Mouse (Mus musculus) forebrain, embryonic 10.5 days (tissue): ENCODE measurements around the gene Chpf. TPM values are rescaled to one million over a fixed set of nuclear protein-coding genes. Genes with fewer than 3 reads are reported as not detected.

Experiments
- DNase-seq: peaks from one replicate; pipeline ENCODE4 v3.0.0-alpha.2; 2017; ENCODE audit warnings: low spot score; ENCODE audit errors: extremely low spot score
- H3K27ac ChIP-seq: fragments of 300-500 bp; sonication (generic); 2 replicates; pipeline ENCODE4 v1.5.1; 2016; ENCODE audit warnings: mild to moderate bottlenecking
- H3K27me3 ChIP-seq: fragments of 300-500 bp; sonication (generic); 2 replicates; pipeline ENCODE4 v1.6.1; 2016; ENCODE audit warnings: mild to moderate bottlenecking; ENCODE audit not compliant: poor library complexity, severe bottlenecking
- H3K36me3 ChIP-seq: fragments of 300-500 bp; sonication (generic); replicated peaks from 2 replicates; pipeline ENCODE4 v1.6.1; 2016; ENCODE audit warnings: mild to moderate bottlenecking, moderate library complexity
- H3K4me1 ChIP-seq: fragments of 300-500 bp; sonication (generic); 2 replicates; pipeline ENCODE4 v1.6.1; 2016
- H3K4me3 ChIP-seq: fragments of 300-500 bp; sonication (generic); 2 replicates; pipeline ENCODE4 v1.5.1; 2016; ENCODE audit warnings: mild to moderate bottlenecking, moderate library complexity
- H3K9me3 ChIP-seq: fragments of 300-500 bp; sonication (generic); 2 replicates; pipeline ENCODE4 v1.6.1; 2016; ENCODE audit warnings: mild to moderate bottlenecking, moderate library complexity
- WGBS: fragments of 180-500 bp; shearing (Covaris S2); methylation state at CpG from one replicate; pipeline ENCODE4 v1.1.7; 2016; 5-methylcytosine and 5-hydroxymethylcytosine counted together
- polyA plus RNA-seq: library from polyadenylated mRNA; unstranded; fragments of >200 nt; fragmentation: Nextera tagmentation; extraction: Ambion mirVana; gene quantifications from 2 replicates; pipeline ENCODE4 v1.2.1, GENCODE M21; 2016

Chpf gene
- polyA plus RNA-seq, 1 experiment from 2014 or later = 20.1 TPM

DNA sequence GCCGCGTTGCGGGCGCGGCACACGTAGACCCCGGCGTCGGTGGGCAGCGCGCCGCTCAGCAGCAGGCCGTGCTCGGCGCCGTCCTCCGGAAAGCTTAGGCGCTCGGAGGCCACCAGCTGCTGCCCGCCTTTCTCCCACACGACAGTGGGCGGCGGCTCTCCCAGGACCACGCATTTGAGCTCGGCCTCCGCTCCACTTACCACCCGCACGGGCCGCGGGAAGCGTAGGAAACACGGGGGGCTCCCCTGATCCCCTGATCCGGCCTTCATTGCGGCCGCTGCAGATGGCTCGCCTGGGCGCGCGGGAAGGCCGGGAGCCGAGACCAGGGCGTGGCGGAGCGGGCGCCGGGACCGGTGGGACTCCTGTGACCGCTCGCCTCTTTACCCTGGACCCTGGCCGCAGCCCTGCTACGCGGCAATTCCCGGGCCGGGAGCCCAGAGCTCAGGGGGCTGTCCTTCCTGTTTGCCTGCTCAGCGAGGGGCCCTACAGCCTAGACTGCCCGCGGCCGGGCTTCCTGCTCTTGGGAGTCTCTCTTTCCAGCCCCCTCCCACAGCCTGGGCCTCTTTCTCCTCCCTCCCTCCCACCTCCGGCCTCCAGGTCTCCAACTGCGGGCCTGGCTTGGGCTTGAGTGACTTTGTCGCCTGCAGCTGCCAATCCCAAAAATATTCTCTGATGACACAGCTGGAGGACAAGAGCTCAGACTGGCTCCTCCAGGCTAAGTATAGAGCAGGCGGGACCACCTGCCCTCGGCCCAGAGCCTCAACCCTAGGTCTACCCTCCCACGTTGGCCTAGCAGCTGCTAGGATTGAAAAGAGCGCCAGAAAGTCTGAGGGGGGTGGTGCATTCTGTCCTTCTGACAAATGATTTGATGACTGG, 27.1 kb upstream of the Chpf start, which contains the start of gene Obsl1:
Obsl1 (minus strand) TSS at position 497 of the 876 bp plus-strand sequence.
- H3K36me3 ChIP-seq = peaks cover 29% of the 10 kb centered on the region
- H3K4me3 ChIP-seq = peak within 1 kb of the TSS; percentile 90
- no peaks in the 10 kb centered on the region for H3K9me3 ChIP-seq
- H3K4me1 ChIP-seq = peaks cover 72% of the 10 kb centered on the region
- WGBS = under 1% methylated on average over 65 of the region's 65 CpGs
- peak; percentile 80 for DNase-seq
- H3K27ac ChIP-seq = peak within 1 kb of the TSS; percentile 98
- peaks cover 67% of the 10 kb centered on the region for H3K27me3 ChIP-seq

DNA sequence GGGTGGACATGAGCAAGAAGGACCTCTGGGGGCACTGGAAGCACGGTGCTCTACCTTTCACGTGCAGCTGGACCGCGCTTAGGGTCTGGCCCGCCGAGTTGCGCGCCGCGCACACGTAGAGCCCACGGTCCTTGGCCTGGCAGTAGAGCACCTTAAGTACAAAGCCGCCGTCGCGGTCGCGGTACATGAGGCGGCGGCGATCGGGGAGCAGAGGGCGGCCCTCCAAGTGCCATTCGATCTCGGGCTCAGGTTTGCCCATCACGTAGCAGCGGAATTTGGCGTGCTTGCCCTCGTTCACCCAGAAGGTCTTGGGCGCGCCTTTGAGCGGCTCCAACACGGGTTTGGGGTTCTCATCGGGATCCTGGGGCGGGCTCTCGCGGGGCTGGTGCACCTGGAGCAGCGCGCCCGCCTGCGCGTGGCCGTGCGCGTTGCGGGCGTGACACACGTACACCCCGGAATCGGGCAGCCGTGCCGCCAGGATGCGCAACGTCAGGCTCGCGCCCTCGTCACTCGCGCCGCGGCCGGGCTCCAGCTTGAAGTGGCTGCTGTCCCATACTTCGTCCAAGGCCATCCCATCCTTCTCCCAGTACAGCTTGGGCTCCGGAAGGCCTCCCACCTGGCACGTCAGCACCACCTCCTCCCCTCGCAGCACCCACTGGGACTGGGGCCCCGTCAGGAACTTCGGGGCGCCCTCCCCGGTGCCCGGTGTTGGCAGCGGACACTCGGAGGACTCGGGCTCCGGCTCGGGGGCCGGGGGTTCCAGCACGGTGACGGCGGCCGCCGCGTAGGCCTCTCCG, 26.2 kb upstream of the Chpf start:
- H3K4me1 ChIP-seq = peaks cover 64% of the 10 kb centered on the region
- H3K36me3 ChIP-seq = peaks cover 37% of the 10 kb centered on the region
- peak; percentile 65 for DNase-seq
- peak overlapping the region; percentile 98 for H3K27ac ChIP-seq
- WGBS = under 1% methylated on average over 84 of the region's 84 CpGs
- H3K9me3 ChIP-seq = no peaks in the 10 kb centered on the region
- H3K4me3 ChIP-seq = peak overlapping the region; percentile 90
- H3K27me3 ChIP-seq = peaks cover 67% of the 10 kb centered on the region

DNA sequence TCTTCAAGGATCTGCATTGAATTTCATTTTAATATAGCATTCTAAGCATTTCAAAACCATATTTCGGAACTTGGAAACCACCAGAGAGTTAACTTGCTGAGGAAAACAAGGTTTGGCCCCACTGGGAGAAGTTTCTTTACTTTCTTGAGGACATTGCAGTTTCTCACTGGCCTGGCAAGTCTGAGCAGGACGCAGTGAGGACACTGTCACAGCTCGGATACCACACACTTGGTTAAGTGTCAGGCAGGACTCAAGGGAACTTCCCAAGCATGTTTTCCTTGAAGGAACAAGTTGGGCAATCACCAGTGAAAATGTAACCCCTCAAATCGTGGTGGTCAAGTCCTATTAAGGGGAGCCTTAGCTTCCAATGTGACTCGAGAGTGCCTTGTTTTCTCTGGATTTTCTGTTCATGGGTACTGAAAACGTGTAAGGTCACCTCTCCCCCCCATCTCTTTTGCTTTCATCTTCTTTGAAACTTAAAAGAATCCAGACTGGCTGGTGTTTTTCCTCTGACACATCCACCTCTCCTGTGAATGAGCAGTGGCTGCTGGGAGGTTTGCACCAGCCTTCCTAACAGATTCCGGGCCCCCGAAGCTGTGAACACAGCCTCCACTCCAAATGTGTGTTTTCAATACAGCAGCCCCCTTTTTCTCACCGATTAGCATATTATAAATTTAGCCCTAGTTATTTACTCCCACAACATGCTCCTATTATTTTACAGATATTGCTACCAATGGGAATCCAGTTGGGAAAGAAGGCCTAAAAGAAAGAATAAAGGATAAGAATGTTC, 25.3 kb upstream of the Chpf start:
- DNase-seq = no peak
- no peaks in the 10 kb centered on the region for H3K9me3 ChIP-seq
- H3K4me3 ChIP-seq = peak overlapping the region; percentile 90
- peaks cover 56% of the 10 kb centered on the region for H3K4me1 ChIP-seq
- H3K27me3 ChIP-seq = peaks cover 58% of the 10 kb centered on the region
- H3K36me3 ChIP-seq = peaks cover 46% of the 10 kb centered on the region
- H3K27ac ChIP-seq = no peak overlapping the region
- WGBS = 68% methylated on average over 9 of the region's 9 CpGs

DNA sequence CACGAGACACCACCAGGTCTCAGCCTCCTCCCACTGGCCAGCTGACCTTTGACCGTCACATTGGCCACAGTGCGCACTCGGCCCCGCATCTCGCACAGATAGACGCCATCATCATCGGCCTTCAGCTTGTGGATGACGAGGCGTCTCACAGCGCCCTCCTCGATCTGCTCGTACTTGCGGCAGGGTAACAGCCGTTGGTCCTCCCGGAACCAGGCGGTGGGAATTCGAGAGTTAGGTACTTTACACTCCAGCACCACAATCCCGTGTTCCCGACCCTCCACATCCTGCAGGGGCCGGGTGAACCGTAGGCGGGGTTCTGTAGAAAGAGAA, 24.5 kb upstream of the Chpf start:
- H3K27ac ChIP-seq = no peak overlapping the region
- peaks cover 50% of the 10 kb centered on the region for H3K27me3 ChIP-seq
- WGBS = 67% methylated on average over 23 of the region's 23 CpGs
- no peaks in the 10 kb centered on the region for H3K9me3 ChIP-seq
- peaks cover 54% of the 10 kb centered on the region for H3K36me3 ChIP-seq
- H3K4me1 ChIP-seq = peaks cover 53% of the 10 kb centered on the region
- H3K4me3 ChIP-seq = no peak overlapping the region; the same call in 1 of the 2 replicates
- no peak for DNase-seq

DNA sequence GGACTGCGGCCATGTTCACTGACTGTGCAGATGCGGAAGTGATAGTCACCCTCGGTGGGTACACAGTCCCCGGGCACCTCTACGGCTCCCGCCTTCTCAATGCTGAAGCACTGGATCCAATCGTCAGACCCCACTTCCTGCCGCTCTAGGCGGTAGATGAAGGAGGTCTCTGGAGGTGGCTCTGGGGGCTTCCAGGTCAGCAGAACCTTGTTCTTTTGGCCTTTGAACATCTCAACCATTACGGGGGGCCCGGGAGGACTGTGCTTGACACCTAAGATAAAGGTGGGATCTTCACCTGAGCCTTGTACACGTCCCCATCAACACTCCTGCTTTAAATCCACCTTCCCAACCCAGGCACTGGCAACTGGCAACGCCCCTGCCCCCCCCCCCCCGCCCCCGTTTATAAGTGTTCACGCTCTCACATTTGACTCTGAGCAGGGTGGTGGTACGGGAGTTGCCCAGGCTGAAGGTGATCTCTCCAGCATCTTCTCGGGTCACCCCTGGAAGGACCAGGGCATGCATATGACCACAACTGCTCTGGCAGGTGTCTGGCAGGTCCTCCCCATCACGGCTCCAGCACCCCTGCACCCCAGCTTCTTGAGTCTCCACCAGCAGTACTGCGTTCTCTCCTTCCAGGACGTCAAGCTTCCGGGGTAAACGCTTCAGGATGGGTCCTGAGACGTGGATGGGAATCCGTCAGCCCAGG, 24.0 kb upstream of the Chpf start:
- Histone ChIP-seq H3K4me1 (peaks cover 50% of the 10 kb centered on the region), H3K27ac (no peak overlapping the region), H3K4me3 (no peak overlapping the region), H3K9me3 (no peaks in the 10 kb centered on the region), H3K36me3 (peaks cover 60% of the 10 kb centered on the region), H3K27me3 (peaks cover 50% of the 10 kb centered on the region)
- no peak for DNase-seq
- 87% methylated on average over 25 of the region's 25 CpGs for WGBS

DNA sequence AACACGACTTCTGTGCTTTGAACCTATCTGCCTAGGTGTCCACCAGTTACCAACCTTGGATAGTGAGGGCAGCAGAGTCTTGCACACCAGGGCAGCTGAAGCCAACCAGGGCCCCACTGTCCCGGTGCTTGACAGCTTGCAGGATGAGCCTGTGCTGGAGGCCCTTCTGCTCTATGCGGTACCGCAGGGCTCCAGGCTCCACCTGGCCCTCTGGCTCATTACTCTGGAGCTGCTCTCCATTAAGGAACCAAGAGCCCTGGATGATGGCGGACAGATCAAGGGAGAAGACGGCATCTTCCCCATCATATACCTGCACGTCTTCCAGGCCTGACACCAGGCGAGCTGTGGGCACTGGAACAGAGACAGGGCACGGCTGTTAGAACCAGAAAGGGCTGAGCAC, 22.8 kb upstream of the Chpf start:
- Histone ChIP-seq H3K36me3 (peaks cover 72% of the 10 kb centered on the region), H3K4me3 (no peak overlapping the region), H3K4me1 (peaks cover 38% of the 10 kb centered on the region), H3K9me3 (no peaks in the 10 kb centered on the region), H3K27me3 (peaks cover 41% of the 10 kb centered on the region), H3K27ac (no peak overlapping the region)
- WGBS = 95% methylated on average over 9 of the region's 9 CpGs
- no peak for DNase-seq

DNA sequence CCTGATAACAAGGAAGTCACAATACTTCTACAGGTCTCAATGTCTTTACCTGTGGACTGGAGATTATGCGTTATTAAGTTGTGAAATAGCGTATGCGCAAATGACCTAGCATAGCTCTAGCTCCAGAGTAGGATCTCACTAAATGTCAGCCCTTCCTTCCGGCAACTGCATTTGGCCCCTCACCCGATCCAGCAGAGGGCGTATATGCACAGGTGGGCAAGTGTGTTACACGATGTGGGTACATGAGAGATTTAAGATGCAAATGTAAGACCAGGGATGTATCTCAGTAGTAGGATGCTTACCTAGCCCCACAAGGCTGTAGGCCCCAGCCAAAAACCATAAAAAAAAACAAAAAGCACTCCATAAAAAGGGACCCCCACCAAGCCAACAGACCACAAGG, 20.3 kb upstream of the Chpf start:
- no peak overlapping the region for H3K4me3 ChIP-seq
- WGBS = 87% methylated on average over 7 of the region's 7 CpGs
- peaks cover 86% of the 10 kb centered on the region for H3K36me3 ChIP-seq
- no peaks in the 10 kb centered on the region for H3K9me3 ChIP-seq
- no peak overlapping the region for H3K27ac ChIP-seq
- H3K4me1 ChIP-seq = peaks cover 20% of the 10 kb centered on the region
- no peak for DNase-seq
- peaks cover 36% of the 10 kb centered on the region for H3K27me3 ChIP-seq

DNA sequence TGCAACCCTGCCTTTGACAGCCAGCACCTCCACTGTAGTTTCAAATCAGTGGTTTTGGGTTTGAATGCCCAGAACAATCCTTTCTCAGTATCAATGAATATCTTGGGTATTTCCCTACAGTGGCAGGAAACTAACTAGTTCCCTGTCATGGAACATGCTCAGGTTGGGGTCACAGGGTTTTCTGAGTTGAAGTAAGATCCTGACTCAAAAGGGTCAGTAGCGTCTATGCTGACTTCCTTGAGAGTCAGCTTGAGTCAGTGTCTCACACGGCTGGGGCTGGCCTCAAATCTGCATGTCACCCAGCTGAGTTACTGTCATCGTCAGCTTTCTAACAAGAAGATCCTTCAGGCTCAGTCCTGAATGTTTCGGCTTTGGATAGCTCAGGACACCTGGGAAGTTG, 19.8 kb upstream of the Chpf start:
- H3K9me3 ChIP-seq = no peaks in the 10 kb centered on the region
- H3K27me3 ChIP-seq = peaks cover 31% of the 10 kb centered on the region
- WGBS = 90% methylated on average over 4 of the region's 4 CpGs
- H3K27ac ChIP-seq = no peak overlapping the region
- no peak overlapping the region for H3K4me3 ChIP-seq
- H3K4me1 ChIP-seq = peaks cover 15% of the 10 kb centered on the region
- peaks cover 85% of the 10 kb centered on the region for H3K36me3 ChIP-seq
- DNase-seq = no peak

DNA sequence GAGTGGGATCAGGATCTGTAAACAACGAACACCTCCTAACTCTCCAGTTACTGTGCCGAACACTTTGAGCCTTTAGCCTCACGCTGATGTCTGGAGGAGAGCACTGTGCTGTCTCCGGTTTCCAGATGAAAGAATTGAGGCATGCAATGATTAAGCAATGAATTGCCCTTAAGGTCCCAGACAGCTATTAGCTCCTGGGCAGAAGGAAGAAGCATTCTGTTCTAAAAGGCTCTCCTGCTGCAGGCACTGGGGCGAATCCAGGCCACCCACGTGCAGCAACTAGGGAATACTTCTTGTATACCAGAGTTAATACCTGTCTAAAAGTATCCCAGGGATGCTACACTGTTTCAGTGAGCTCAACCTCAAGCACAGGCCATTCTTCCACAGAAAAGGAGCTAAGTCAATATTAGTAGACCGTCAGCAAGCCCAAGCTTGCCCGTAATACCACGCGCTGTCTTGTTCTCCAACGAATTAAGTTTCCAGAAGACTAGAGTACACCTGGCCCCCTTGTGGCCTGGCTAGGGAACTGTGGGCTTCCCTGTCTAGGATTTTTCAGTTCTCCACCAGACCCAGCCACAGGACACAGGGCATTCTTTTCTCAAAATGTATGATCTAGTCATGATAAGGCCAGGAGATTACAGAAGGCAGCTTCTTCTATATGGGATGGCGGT, 15.9 kb upstream of the Chpf start:
- DNase-seq = peak; percentile 62
- Histone ChIP-seq H3K4me3 (no peak overlapping the region), H3K27me3 (peaks cover 59% of the 10 kb centered on the region), H3K36me3 (peaks cover 74% of the 10 kb centered on the region), H3K4me1 (peaks cover 15% of the 10 kb centered on the region), H3K9me3 (no peaks in the 10 kb centered on the region), H3K27ac (no peak overlapping the region)
- 58% methylated on average over 12 of the region's 12 CpGs for WGBS

DNA sequence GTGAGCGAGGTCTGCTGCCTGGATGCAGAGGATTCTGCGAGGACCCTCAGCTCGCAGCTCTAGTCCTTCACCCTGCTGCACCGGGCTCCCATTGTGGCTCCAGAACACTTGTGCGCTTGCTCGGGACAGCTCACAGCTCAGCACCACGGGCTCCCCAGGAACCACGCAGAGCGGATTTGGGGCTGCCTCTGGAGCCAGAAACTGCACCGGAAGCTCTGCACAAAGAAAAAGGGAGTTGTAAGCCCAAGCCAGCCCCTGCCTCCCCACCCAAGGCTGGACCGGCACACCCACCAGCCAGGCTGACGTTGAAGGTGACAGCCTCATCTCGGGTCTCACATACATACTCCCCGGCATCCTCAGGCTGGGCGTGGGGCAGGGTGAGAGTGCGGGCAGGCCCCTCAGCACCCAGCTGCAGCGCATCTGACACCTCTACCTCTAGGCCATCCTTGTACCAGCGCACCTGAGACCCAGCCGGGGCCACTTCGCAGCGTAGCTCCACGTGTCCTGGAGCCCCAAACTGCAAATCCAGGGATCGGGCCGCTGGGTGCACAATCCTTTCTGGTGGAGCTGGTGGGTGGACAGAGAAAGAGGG, 13.6 kb upstream of the Chpf start:
- WGBS = 32% methylated on average over 24 of the region's 24 CpGs
- H3K4me3 ChIP-seq = no peak overlapping the region
- peaks cover 24% of the 10 kb centered on the region for H3K4me1 ChIP-seq
- no peak for DNase-seq
- peaks cover 82% of the 10 kb centered on the region for H3K27me3 ChIP-seq
- H3K36me3 ChIP-seq = peaks cover 57% of the 10 kb centered on the region
- no peaks in the 10 kb centered on the region for H3K9me3 ChIP-seq
- H3K27ac ChIP-seq = no peak overlapping the region

DNA sequence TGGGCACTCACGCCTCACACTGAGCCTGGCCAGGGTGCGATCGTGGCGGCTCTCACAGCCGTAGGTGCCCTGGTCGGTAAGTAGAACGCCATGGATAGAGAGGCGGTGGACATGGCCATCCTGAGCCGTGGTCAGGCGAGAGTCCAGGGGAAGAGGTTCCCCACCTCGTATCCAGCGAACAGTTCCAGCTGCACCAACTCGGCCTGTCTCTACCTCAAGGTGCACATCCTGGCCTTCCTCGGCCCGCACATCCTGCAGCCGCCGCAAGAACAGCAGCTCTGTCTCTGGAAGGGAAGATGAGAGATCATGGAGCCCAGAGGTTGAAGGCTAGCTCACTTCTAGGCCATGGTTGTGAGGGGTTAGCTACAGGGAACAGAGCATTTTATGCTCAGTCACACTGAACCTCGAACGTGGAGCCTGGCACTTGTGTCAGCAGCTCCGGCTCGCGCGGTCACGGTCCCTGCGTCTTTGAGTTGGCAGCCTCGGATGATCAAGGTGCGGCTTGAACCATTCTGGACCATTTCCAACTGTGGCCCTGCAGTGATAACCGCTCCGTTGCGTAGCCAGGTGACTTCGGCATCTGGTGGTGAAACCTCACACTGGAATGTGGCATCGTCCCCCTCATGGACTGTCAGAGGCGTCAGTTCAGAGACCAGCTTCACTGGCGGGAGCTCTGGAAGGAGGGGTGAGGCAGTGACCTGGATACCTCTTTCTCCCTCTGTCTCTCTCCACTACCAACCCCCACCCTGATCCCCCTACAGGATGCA, 11.9 kb upstream of the Chpf start:
- WGBS = 86% methylated on average over 34 of the region's 34 CpGs
- H3K27me3 ChIP-seq = peaks cover 94% of the 10 kb centered on the region
- H3K36me3 ChIP-seq = peaks cover 40% of the 10 kb centered on the region
- H3K27ac ChIP-seq = no peak overlapping the region
- no peak for DNase-seq
- H3K4me3 ChIP-seq = no peak overlapping the region
- no peaks in the 10 kb centered on the region for H3K9me3 ChIP-seq
- peaks cover 40% of the 10 kb centered on the region for H3K4me1 ChIP-seq
